Mouse (Mus musculus) kidney, adult 10 weeks (tissue): ENCODE data around the gene Slamf7. TPM values are rescaled to one million over a fixed set of nuclear protein-coding genes. Genes with fewer than 3 reads are reported as not detected.

Experiments used
- polyA plus RNA-seq: library from polyadenylated mRNA; stranded (reverse); fragments of 350-450 nt; fragmentation: Illumina TruSeq; extraction: RNeasy Lipid Tissue Mini Kit (QIAGEN cat#74804); gene quantifications from one replicate; pipeline ENCODE4 v1.2.3, GENCODE M21; 2014; ENCODE audit warnings: low read depth, low replicate concordance

The Slamf7 gene
- 1.9 TPM for polyA plus RNA-seq

GRCm38 (mm10) chr1:171652734-171653133, at the start of gene Slamf7:
Gene Slamf7 (minus strand): TSS chr1:171653035.

GRCm38 (mm10) chr1:171681531-171682299, 28.9 kb upstream of the Slamf7 start, which contains the start of gene Cd48:
Gene Cd48 (plus strand): TSS chr1:171682009.

GRCm38 (mm10) chr1:171607176-171607575, 45.7 kb downstream of the Slamf7 start, which contains the start of gene Ly9:
Gene Ly9 (minus strand): TSS chr1:171607410.

Other genes starting within 250 kb of the Slamf7 start
- gene Usf1, start 241.7 kb downstream of the Slamf7 start, polyA plus RNA-seq = 0.69 TPM
- gene Tstd1, start 234.2 kb downstream of the Slamf7 start, polyA plus RNA-seq = 2.9 TPM
- gene F11r, start 215.5 kb downstream of the Slamf7 start, polyA plus RNA-seq = 51.7 TPM
- 1.2 TPM for gene Alyref2, start 149.6 kb downstream of the Slamf7 start, polyA plus RNA-seq
- gene Itln1, start 117.7 kb downstream of the Slamf7 start, polyA plus RNA-seq = not detected
- 0.61 TPM for gene Cd244a, start 93.8 kb downstream of the Slamf7 start, polyA plus RNA-seq
- 0.57 TPM for gene Ly9, start 45.6 kb downstream of the Slamf7 start, polyA plus RNA-seq
- gene Cd48, start 29.0 kb upstream of the Slamf7 start, polyA plus RNA-seq = 3.7 TPM
- not detected for gene Slamf1, start 114.1 kb upstream of the Slamf7 start, polyA plus RNA-seq
- 1.7 TPM for gene Cd84, start 186.7 kb upstream of the Slamf7 start, polyA plus RNA-seq
- not detected for gene Gm10521, start 242.6 kb upstream of the Slamf7 start, polyA plus RNA-seq